Mouse (Mus musculus): ENCODE measurements around the gene I830077J02Rik. TPM values are rescaled to one million over a fixed set of nuclear protein-coding genes. Genes with fewer than 3 reads are reported as not detected.

The I830077J02Rik gene
- total and polyA plus RNA-seq, 3 experiments: 2.8 to 9.4 TPM; not detected in 1

GRCm38 (mm10) chr3:105877919-105878318 lies 54.5 kb downstream of the I830077J02Rik start:
- no peak overlapping the region for H3K9ac ChIP-seq (ENCODE audit: control insufficient read depth, low read depth, low read length, poor library complexity, severe bottlenecking)

GRCm38 (mm10) chr3:105877252-105877803 lies 55.1 kb downstream of the I830077J02Rik start:
- H3K4me3 ChIP-seq (ENCODE audit: control insufficient read depth in 1 of 2, insufficient read depth in 1 of 2, low read depth in 2 of 2, low read length in 2 of 2): no peak overlapping the region
- H3K9ac ChIP-seq (ENCODE audit: control insufficient read depth, low read depth, low read length, poor library complexity, severe bottlenecking): no peak overlapping the region
- peaks cover 0 to 2% of the 10 kb centered on the region in 2 experiments; a peak in 2 of 4 replicates for H3K36me3 ChIP-seq (ENCODE audit: control insufficient read depth in 1 of 2, insufficient read depth in 2 of 2, low read length in 2 of 2)
- H3K27me3 ChIP-seq (ENCODE audit: control insufficient read depth in 1 of 2, insufficient read depth in 2 of 2, low read length in 2 of 2): no peaks in the 10 kb centered on the region; a peak in 1 of 4 replicates
- peak in 1 of 2 experiments; percentile 57; a peak in 1 of 4 replicates for TF ChIP-seq EP300 (IDR thresholded peaks at IDR 0.05; ENCODE audit: low read depth in 1 of 2, low read length in 2 of 2)
- TF ChIP-seq CTCF (IDR thresholded peaks at IDR 0.05 in 2 of 3, conservative IDR thresholded peaks at IDR 0.05 in 1 of 3; ENCODE audit: control insufficient read depth in 1 of 3, insufficient read depth in 1 of 3, low read depth in 2 of 3, low read length in 3 of 3, poor library complexity in 1 of 3, severe bottlenecking in 1 of 3): no peak
- TF ChIP-seq GATA1 (IDR thresholded peaks at IDR 0.05; ENCODE audit: low read depth, low read length): peak; percentile 46
- H3K79me2 ChIP-seq (ENCODE audit: control insufficient read depth, insufficient read depth, low read length, poor library complexity): no peaks in the 10 kb centered on the region
- H3K4me1 ChIP-seq (ENCODE audit: control insufficient read depth in 1 of 2, insufficient read depth in 2 of 2, low read length in 2 of 2): peaks cover 5 to 28% of the 10 kb centered on the region in 2 experiments
- no peak overlapping the region for H3K27ac ChIP-seq (ENCODE audit: control insufficient read depth, low read depth, low read length)
- no peak for DNase-seq (ENCODE audit: low read depth, low spot score)
- H3K9me3 ChIP-seq (replicated peaks; ENCODE audit: insufficient read depth, low read length): no peaks in the 10 kb centered on the region

More at GRCm38 (mm10) chr3:105877919-105878318, 54.5 kb downstream of the I830077J02Rik start:
- Histone ChIP-seq H3K79me2 (ENCODE audit: control insufficient read depth, insufficient read depth, low read length, poor library complexity) (no peaks in the 10 kb centered on the region), H3K27ac (ENCODE audit: control insufficient read depth, low read depth, low read length) (no peak overlapping the region), H3K4me3 (ENCODE audit: control insufficient read depth in 1 of 2, insufficient read depth in 1 of 2, low read depth in 2 of 2, low read length in 2 of 2) (no peak overlapping the region), H3K4me1 (ENCODE audit: control insufficient read depth in 1 of 2, insufficient read depth in 2 of 2, low read length in 2 of 2) (peaks cover 5 to 25% of the 10 kb centered on the region in 2 experiments), H3K27me3 (ENCODE audit: control insufficient read depth in 1 of 2, insufficient read depth in 2 of 2, low read length in 2 of 2) (no peaks in the 10 kb centered on the region; a peak in 1 of 4 replicates), H3K9me3 (replicated peaks; ENCODE audit: insufficient read depth, low read length) (no peaks in the 10 kb centered on the region), H3K36me3 (ENCODE audit: control insufficient read depth in 1 of 2, insufficient read depth in 2 of 2, low read length in 2 of 2) (peaks cover 0 to 2% of the 10 kb centered on the region in 2 experiments; a peak in 2 of 4 replicates)
- no peak for DNase-seq (ENCODE audit: low read depth, low spot score)
- TF ChIP-seq USF1 (IDR thresholded peaks at IDR 0.05; ENCODE audit: low read depth, low read length) (no peak), KAT2A (conservative IDR thresholded peaks at IDR 0.05; ENCODE audit: low read depth, low read length) (no peak), RCOR1 (IDR thresholded peaks at IDR 0.05; ENCODE audit: low read depth, low read length) (no peak), CTCF (IDR thresholded peaks at IDR 0.05 in 2 of 3, conservative IDR thresholded peaks at IDR 0.05 in 1 of 3; ENCODE audit: control insufficient read depth in 1 of 3, insufficient read depth in 1 of 3, low read depth in 2 of 3, low read length in 3 of 3, poor library complexity in 1 of 3, severe bottlenecking in 1 of 3) (no peak), MAFK (IDR thresholded peaks at IDR 0.05; ENCODE audit: borderline replicate concordance, low read depth, low read length) (no peak), BHLHE40 (IDR thresholded peaks at IDR 0.05; ENCODE audit: borderline replicate concordance, low read depth, low read length) (no peak)

GRCm38 (mm10) chr3:105876022-105876421 lies 56.4 kb downstream of the I830077J02Rik start:
- Histone ChIP-seq H3K4me1 (ENCODE audit: control insufficient read depth in 1 of 2, insufficient read depth in 2 of 2, low read length in 2 of 2) (peaks cover 5 to 30% of the 10 kb centered on the region in 2 experiments), H3K27ac (ENCODE audit: control insufficient read depth, low read depth, low read length) (no peak overlapping the region), H3K36me3 (ENCODE audit: control insufficient read depth in 1 of 2, insufficient read depth in 2 of 2, low read length in 2 of 2) (peaks cover 0 to 2% of the 10 kb centered on the region in 2 experiments; a peak in 2 of 4 replicates), H3K27me3 (ENCODE audit: control insufficient read depth in 1 of 2, insufficient read depth in 2 of 2, low read length in 2 of 2) (no peaks in the 10 kb centered on the region; a peak in 1 of 4 replicates), H3K79me2 (ENCODE audit: control insufficient read depth, insufficient read depth, low read length, poor library complexity) (no peaks in the 10 kb centered on the region), H3K9ac (ENCODE audit: control insufficient read depth, low read depth, low read length, poor library complexity, severe bottlenecking) (no peak overlapping the region), H3K9me3 (replicated peaks; ENCODE audit: insufficient read depth, low read length) (no peaks in the 10 kb centered on the region), H3K4me3 (ENCODE audit: control insufficient read depth in 1 of 2, insufficient read depth in 1 of 2, low read depth in 2 of 2, low read length in 2 of 2) (no peak overlapping the region)
- DNase-seq (ENCODE audit: low read depth, low spot score): no peak
- TF ChIP-seq EP300 (IDR thresholded peaks at IDR 0.05; ENCODE audit: low read depth in 1 of 2, low read length in 2 of 2) (no peak), GABPA (IDR thresholded peaks at IDR 0.05; ENCODE audit: low read depth, low read length) (no peak), USF1 (IDR thresholded peaks at IDR 0.05; ENCODE audit: low read depth, low read length) (no peak), CHD2 (IDR thresholded peaks at IDR 0.05; ENCODE audit: low read length) (no peak), BHLHE40 (IDR thresholded peaks at IDR 0.05; ENCODE audit: borderline replicate concordance, low read depth, low read length) (no peak), NRF1 (IDR thresholded peaks at IDR 0.05; ENCODE audit: insufficient read depth, low read depth, low read length, poor library complexity, severe bottlenecking) (no peak), SMC3 (IDR thresholded peaks at IDR 0.05; ENCODE audit: low read depth, low read length) (no peak), MYC (IDR thresholded peaks at IDR 0.05; ENCODE audit: low read depth, low read length) (no peak), ETS1 (IDR thresholded peaks at IDR 0.05; ENCODE audit: low read depth, low read length) (no peak), HCFC1 (IDR thresholded peaks at IDR 0.05; ENCODE audit: low read depth, low read length) (no peak)

All from MEL (cell line).